Mouse (Mus musculus): Measurements from ENCODE around the gene Olfr1261. TPM values are rescaled to one million over a fixed set of nuclear protein-coding genes. Genes with fewer than 3 reads are reported as not detected.

Gene Olfr1261
- not detected in 2 replicates for polyA plus RNA-seq (2012; rRNA removed)

- DNase-seq (ENCODE audit: low read depth), result no peak
Measured at GRCm38 (mm10) chr2:89990921-89991320, at the start of gene Olfr1261. Olfr1261 (plus strand) TSS chr2:89991221.

- DNase-seq (ENCODE audit: low read depth), result no peak
Measured at GRCm38 (mm10) chr2:89948564-89948963, 42.5 kb upstream of the Olfr1261 start, which contains the start of gene Olfr1259. Olfr1259 (minus strand) TSS chr2:89948664.

GRCm38 (mm10) chr2:89974184-89974583 is 16.8 kb upstream of the Olfr1261 start, which contains the start of gene Olfr1260:
Olfr1260 (plus strand) TSS chr2:89974340.
- no peak for DNase-seq (ENCODE audit: low read depth)

GRCm38 (mm10) chr2:89977709-89978108 is 13.3 kb upstream of the Olfr1261 start:
- DNase-seq (ENCODE audit: low read depth), result no peak

GRCm38 (mm10) chr2:89999845-90000244 is 8.8 kb downstream of the Olfr1261 start, which contains the start of gene Olfr1262:
Olfr1262 (plus strand) TSS chr2:90000145.
- no peak for DNase-seq (ENCODE audit: low read depth)

- DNase-seq (ENCODE audit: low read depth), result no peak
Measured at GRCm38 (mm10) chr2:90011831-90012230, 20.8 kb downstream of the Olfr1261 start, which contains the start of gene Olfr1263. Olfr1263 (plus strand) TSS chr2:90012131.

GRCm38 (mm10) chr2:90025477-90025876 is 34.5 kb downstream of the Olfr1261 start, which contains the start of gene Olfr1264:
Olfr1264 (minus strand) TSS chr2:90025577.
- no peak for DNase-seq (ENCODE audit: low read depth)

- no peak for DNase-seq (ENCODE audit: low read depth)
Measured at GRCm38 (mm10) chr2:90035037-90035436, 44.0 kb downstream of the Olfr1261 start, which contains the start of gene Olfr1265. Olfr1265 (plus strand) TSS chr2:90035337.

Other genes starting within 250 kb of the Olfr1261 start
- not detected in 2 replicates for gene Olfr1253, start 234.1 kb upstream of the Olfr1261 start, polyA plus RNA-seq (2012; rRNA removed)
- gene Olfr1254, start 197.6 kb upstream of the Olfr1261 start, polyA plus RNA-seq (2012; rRNA removed), result not detected in 2 replicates
- not detected in 2 replicates for gene Olfr1255, start 179.2 kb upstream of the Olfr1261 start, polyA plus RNA-seq (2012; rRNA removed)
- not detected in 2 replicates for gene Olfr1256, start 149.7 kb upstream of the Olfr1261 start, polyA plus RNA-seq (2012; rRNA removed)
- gene Olfr48, start 143.0 kb upstream of the Olfr1261 start, polyA plus RNA-seq (2012; rRNA removed), result not detected in 2 replicates
- not detected in 2 replicates for gene Olfr1257, start 112.8 kb upstream of the Olfr1261 start, polyA plus RNA-seq (2012; rRNA removed)
- gene Olfr1258, start 63.9 kb upstream of the Olfr1261 start, polyA plus RNA-seq (2012; rRNA removed), result not detected in 2 replicates
- gene Olfr1259, start 42.6 kb upstream of the Olfr1261 start, polyA plus RNA-seq (2012; rRNA removed), result not detected in 2 replicates
- gene Olfr1260, start 16.9 kb upstream of the Olfr1261 start, polyA plus RNA-seq (2012; rRNA removed), result not detected in 2 replicates
- gene Olfr1262, start 8.9 kb downstream of the Olfr1261 start, polyA plus RNA-seq (2012; rRNA removed), result not detected in 2 replicates
- gene Olfr1263, start 20.9 kb downstream of the Olfr1261 start, polyA plus RNA-seq (2012; rRNA removed), result not detected in 2 replicates
- not detected in 2 replicates for gene Olfr1264, start 34.4 kb downstream of the Olfr1261 start, polyA plus RNA-seq (2012; rRNA removed)
- gene Olfr1265, start 44.1 kb downstream of the Olfr1261 start, polyA plus RNA-seq (2012; rRNA removed), result not detected in 2 replicates
- not detected in 2 replicates for gene Olfr140, start 72.4 kb downstream of the Olfr1261 start, polyA plus RNA-seq (2012; rRNA removed)
- not detected in 2 replicates for gene Olfr1269, start 130.2 kb downstream of the Olfr1261 start, polyA plus RNA-seq (2012; rRNA removed)
- gene Olfr32, start 151.1 kb downstream of the Olfr1261 start, polyA plus RNA-seq (2012; rRNA removed), result not detected in 2 replicates
- gene Olfr1270, start 161.9 kb downstream of the Olfr1261 start, polyA plus RNA-seq (2012; rRNA removed), result not detected in 2 replicates
- not detected in 2 replicates for gene Olfr1506, start 233.3 kb downstream of the Olfr1261 start, polyA plus RNA-seq (2012; rRNA removed)

All from gonadal fat pad, adult 2 months (tissue).